Mouse (Mus musculus) forelimb bud, embryonic 11.5 days (tissue): ENCODE results near the gene Arhgap36.

Experiments used
- DNase-seq: peaks from one replicate; pipeline ENCODE4 v3.0.0-alpha.2; 2012; ENCODE audit warnings: low read depth, low spot score

The Arhgap36 gene

GRCm38 (mm10) chrX:49463442-49463970, at the start of gene Arhgap36:
TSS of gene Arhgap36 (plus strand) at chrX:49463945.
- DNase-seq: no peak

GRCm38 (mm10) chrX:49457781-49458180, 6.0 kb upstream of the Arhgap36 start:
- no peak for DNase-seq

DNA sequence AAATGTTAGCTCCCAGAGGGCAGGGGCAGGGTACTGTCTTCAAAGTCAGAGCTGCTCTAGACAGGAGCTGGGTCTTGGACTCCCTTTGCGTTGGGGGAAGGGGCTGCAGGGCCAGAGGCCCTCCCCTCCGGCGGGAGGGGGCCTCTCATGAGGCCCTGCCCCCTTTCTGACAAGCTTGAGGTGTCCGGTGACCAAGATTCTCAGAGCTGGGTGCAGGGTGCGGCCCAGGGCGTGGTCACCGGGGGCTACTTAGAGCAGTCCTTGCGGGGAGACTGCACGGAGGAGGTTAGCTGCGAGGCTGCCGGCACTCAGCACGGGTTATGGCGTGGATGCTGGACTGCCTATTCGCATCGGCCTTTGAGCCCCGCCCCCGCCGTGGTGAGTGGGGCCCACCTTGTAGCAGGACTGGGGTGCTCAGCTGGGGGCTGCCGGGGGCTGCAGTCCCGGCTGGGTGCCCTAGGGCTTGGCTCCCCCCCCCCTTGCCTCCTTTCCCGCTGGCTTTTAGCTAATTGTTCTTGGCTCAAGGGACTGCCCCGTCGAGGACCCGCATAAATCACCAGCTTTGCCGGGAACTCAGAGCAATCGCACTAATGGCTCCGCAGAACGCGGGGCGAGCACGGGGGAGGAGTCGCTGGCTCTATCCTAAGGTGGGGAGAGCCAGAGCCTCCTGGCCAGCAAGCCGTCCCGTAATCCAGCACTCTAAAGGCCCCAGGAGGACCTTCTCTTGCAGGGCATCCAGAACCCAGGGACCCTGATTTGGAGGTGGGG, 6.7 kb downstream of the Arhgap36 start:
- DNase-seq: no peak

DNA sequence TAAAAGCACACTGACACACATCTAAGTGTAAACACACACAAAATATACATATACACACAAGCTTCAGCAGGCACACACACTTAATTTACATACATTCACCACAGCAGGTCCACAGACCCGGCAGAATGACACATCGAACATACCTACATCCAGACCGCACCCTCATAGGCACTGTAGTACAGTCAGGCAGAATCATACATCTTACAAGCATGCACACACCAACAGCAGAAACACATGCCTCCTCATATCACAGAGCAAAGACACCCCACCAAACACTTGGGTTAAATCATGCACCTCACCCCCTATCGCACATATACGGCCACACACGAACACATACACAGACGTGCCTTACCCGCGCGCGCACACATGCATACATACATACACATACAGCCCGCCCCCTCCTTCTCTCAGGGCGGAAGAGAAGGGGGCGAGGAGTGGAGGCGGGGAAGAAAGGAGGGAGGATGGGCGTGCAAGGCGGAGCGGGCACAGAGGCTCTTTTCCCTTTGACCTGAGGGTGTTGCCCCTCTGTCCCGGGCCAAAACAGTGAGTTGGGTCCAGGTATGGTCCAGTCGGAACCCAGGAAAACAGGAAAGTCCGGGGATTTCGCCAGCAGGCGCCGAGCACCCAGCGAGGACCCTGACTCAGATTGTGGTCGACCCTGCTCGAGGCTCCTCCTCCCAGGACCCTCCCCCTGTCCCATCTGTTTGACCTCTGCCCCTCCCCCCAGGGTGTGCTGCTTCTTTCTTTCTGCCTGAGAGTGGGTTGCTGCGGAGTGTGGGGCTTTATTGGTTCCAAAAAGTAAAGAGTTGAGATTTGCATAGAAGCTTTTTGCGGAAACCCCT, 16.4 kb downstream of the Arhgap36 start:
- no peak for DNase-seq

- no peak for DNase-seq
These were observed 17.1 kb downstream of the Arhgap36 start for GRCm38 (mm10) chrX:49480846-49481245.

DNA sequence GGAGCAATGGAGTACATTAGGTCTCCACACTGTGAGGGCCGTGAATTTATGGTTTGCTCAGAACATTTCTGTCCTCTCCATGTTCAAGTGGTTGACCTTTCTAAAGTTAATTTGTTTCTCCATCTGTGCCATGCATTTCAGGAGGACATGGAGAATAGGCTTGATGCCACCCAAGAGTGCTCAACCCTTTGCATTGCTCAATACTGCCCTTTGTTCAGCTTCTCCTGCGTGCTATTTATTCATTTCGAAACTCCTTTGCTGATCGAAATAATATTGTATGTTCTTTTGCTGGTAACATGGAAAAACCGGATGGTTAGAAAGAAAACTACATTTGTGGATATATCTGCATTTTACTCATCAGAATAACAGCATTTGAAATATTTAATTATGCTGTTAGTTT, 25.4 kb downstream of the Arhgap36 start:
- DNase-seq: no peak

GRCm38 (mm10) chrX:49493739-49494449, 30.1 kb downstream of the Arhgap36 start:
- no peak for DNase-seq
